Mouse (Mus musculus) kidney, embryonic 16.5 days (tissue): ENCODE data around the gene Olfr1357. TPM values are rescaled to one million over a fixed set of nuclear protein-coding genes. Genes with fewer than 3 reads are reported as not detected.

Experiments
- ATAC-seq: fragments of 200-750 bp; cut with Nextera tagmentation; 2 replicates; pipeline ENCODE4 v1.8.0; 2017; ENCODE audit warnings: moderate TSS enrichment; ENCODE audit not compliant: low FRiP score, low TSS enrichment
- H3K27ac ChIP-seq: fragments of 300-500 bp; sonication (generic); 2 replicates; pipeline ENCODE4 v1.5.1; 2014; ENCODE audit warnings: low read length
- H3K27me3 ChIP-seq: fragments of 300-500 bp; sonication (generic); 2 replicates; pipeline ENCODE4 v1.6.1; 2014; ENCODE audit warnings: low read length, control low read depth, mixed read lengths; ENCODE audit not compliant: insufficient read depth
- H3K36me3 ChIP-seq: fragments of 300-500 bp; sonication (generic); 2 replicates; pipeline ENCODE4 v1.6.1; 2014; ENCODE audit warnings: low read length, control low read depth, mixed read lengths; ENCODE audit not compliant: insufficient read depth
- H3K4me1 ChIP-seq: fragments of 300-500 bp; sonication (generic); 2 replicates; pipeline ENCODE4 v1.6.1; 2014; ENCODE audit warnings: low read length, control low read depth, mixed read lengths; ENCODE audit not compliant: insufficient read depth
- H3K4me2 ChIP-seq: fragments of 300-500 bp; sonication (generic); replicated peaks from 2 replicates; pipeline ENCODE4 v1.6.1; 2014; ENCODE audit warnings: low read depth, low read length
- H3K4me3 ChIP-seq: fragments of 300-500 bp; sonication (generic); 2 replicates; pipeline ENCODE4 v1.5.1; 2014; ENCODE audit warnings: mild to moderate bottlenecking, low read length
- H3K9ac ChIP-seq: fragments of 300-500 bp; sonication (generic); replicated peaks from 2 replicates; pipeline ENCODE4 v1.6.1; 2014; ENCODE audit warnings: low read length
- H3K9me3 ChIP-seq: fragments of 300-500 bp; sonication (generic); 2 replicates; pipeline ENCODE4 v1.6.1; 2016; ENCODE audit warnings: low read length, control low read depth
- WGBS: fragments of 180-500 bp; shearing (Covaris S2); extraction: QIAGEN DNeasy Blood & Tissue Kit; methylation state at CpG from one replicate; pipeline ENCODE4 v1.1.7; 2014; 5-methylcytosine and 5-hydroxymethylcytosine counted together
- polyA plus RNA-seq: library from polyadenylated mRNA; unstranded; fragments of >200 nt; fragmentation: Nextera tagmentation; extraction: Ambion mirVana; gene quantifications from 2 replicates; pipeline ENCODE4 v1.2.1, GENCODE M21; 2015

Gene Olfr1357
- polyA plus RNA-seq, 1 experiment from 2014 or later, result not detected

GRCm38 (mm10) chr10:78594157-78594556 is 23.7 kb downstream of the Olfr1357 start:
- Histone ChIP-seq H3K27ac (no peak overlapping the region), H3K4me3 (no peak overlapping the region), H3K27me3 (no peaks in the 10 kb centered on the region), H3K4me2 (no peak overlapping the region), H3K9me3 (no peaks in the 10 kb centered on the region), H3K36me3 (peaks cover 5% of the 10 kb centered on the region), H3K9ac (no peak overlapping the region), H3K4me1 (peaks cover 9% of the 10 kb centered on the region)
- WGBS, result 67% methylated on average over 6 of the region's 6 CpGs
- no peak for ATAC-seq

GRCm38 (mm10) chr10:78593736-78594135 is 24.1 kb downstream of the Olfr1357 start:
- H3K4me3 ChIP-seq, result no peak overlapping the region
- H3K4me2 ChIP-seq, result no peak overlapping the region
- H3K9me3 ChIP-seq, result no peaks in the 10 kb centered on the region
- H3K4me1 ChIP-seq, result peaks cover 9% of the 10 kb centered on the region
- ATAC-seq, result no peak
- no peak overlapping the region for H3K27ac ChIP-seq
- WGBS, result 80% methylated on average over 5 of the region's 5 CpGs
- H3K36me3 ChIP-seq, result peaks cover 9% of the 10 kb centered on the region
- H3K9ac ChIP-seq, result no peak overlapping the region
- H3K27me3 ChIP-seq, result no peaks in the 10 kb centered on the region

- 81% methylated on average over 4 of the region's 4 CpGs for WGBS
- Histone ChIP-seq H3K9ac (no peak overlapping the region), H3K36me3 (peaks cover 15% of the 10 kb centered on the region), H3K4me1 (peaks cover 9% of the 10 kb centered on the region), H3K4me2 (no peak overlapping the region), H3K27me3 (no peaks in the 10 kb centered on the region), H3K27ac (no peak overlapping the region), H3K9me3 (no peaks in the 10 kb centered on the region), H3K4me3 (no peak overlapping the region)
- ATAC-seq, result no peak
Observed at GRCm38 (mm10) chr10:78592856-78593379, 25.0 kb downstream of the Olfr1357 start.

GRCm38 (mm10) chr10:78591406-78592328 is 26.2 kb downstream of the Olfr1357 start, which contains the start of gene Syde1:
TSS of gene Syde1 (minus strand) at chr10:78591964.
- H3K4me3 ChIP-seq, result peak within 1 kb of the TSS; percentile 74
- H3K36me3 ChIP-seq, result peaks cover 26% of the 10 kb centered on the region
- peak within 1 kb of the TSS; percentile 64 for H3K4me2 ChIP-seq
- no peaks in the 10 kb centered on the region for H3K27me3 ChIP-seq
- H3K9me3 ChIP-seq, result no peaks in the 10 kb centered on the region
- H3K9ac ChIP-seq, result peak within 1 kb of the TSS; percentile 89
- peaks cover 9% of the 10 kb centered on the region for H3K4me1 ChIP-seq
- H3K27ac ChIP-seq, result peak within 1 kb of the TSS; percentile 85
- ATAC-seq, result peak; percentile 78
- 5% methylated on average over 37 of the region's 54 CpGs for WGBS

- H3K36me3 ChIP-seq, result peaks cover 35% of the 10 kb centered on the region
- no peak for ATAC-seq
- peak overlapping the region; percentile 64 for H3K4me2 ChIP-seq
- no peaks in the 10 kb centered on the region for H3K27me3 ChIP-seq
- peak overlapping the region; percentile 89 for H3K9ac ChIP-seq
- 24% methylated on average over 9 of the region's 9 CpGs for WGBS
- H3K4me1 ChIP-seq, result peaks cover 9% of the 10 kb centered on the region
- no peaks in the 10 kb centered on the region for H3K9me3 ChIP-seq
- H3K27ac ChIP-seq, result peak overlapping the region; percentile 85
- H3K4me3 ChIP-seq, result peak overlapping the region; percentile 74
Observed at GRCm38 (mm10) chr10:78590744-78591143, 27.1 kb downstream of the Olfr1357 start.

GRCm38 (mm10) chr10:78589901-78590300 is 28.0 kb downstream of the Olfr1357 start:
- H3K4me1 ChIP-seq, result peaks cover 9% of the 10 kb centered on the region
- H3K9ac ChIP-seq, result no peak overlapping the region; the same call in 1 of the 2 replicates
- H3K27me3 ChIP-seq, result no peaks in the 10 kb centered on the region
- H3K27ac ChIP-seq, result no peak overlapping the region
- ATAC-seq, result no peak
- peak overlapping the region; percentile 64 for H3K4me2 ChIP-seq
- peaks cover 43% of the 10 kb centered on the region for H3K36me3 ChIP-seq
- WGBS, result 97% methylated on average over 8 of the region's 8 CpGs
- no peaks in the 10 kb centered on the region for H3K9me3 ChIP-seq
- H3K4me3 ChIP-seq, result no peak overlapping the region; the same call in 1 of the 2 replicates

- H3K36me3 ChIP-seq, result peaks cover 49% of the 10 kb centered on the region
Observed at GRCm38 (mm10) chr10:78589291-78589690, 28.6 kb downstream of the Olfr1357 start.

GRCm38 (mm10) chr10:78586026-78586425 is 31.8 kb downstream of the Olfr1357 start:
- H3K36me3 ChIP-seq, result peaks cover 57% of the 10 kb centered on the region
- WGBS, result 97% methylated on average over 13 of the region's 13 CpGs
- no peak for ATAC-seq
- no peaks in the 10 kb centered on the region for H3K27me3 ChIP-seq
- H3K9ac ChIP-seq, result no peak overlapping the region
- no peaks in the 10 kb centered on the region for H3K9me3 ChIP-seq
- H3K4me1 ChIP-seq, result peaks cover 9% of the 10 kb centered on the region
- H3K4me3 ChIP-seq, result no peak overlapping the region
- no peak overlapping the region for H3K4me2 ChIP-seq
- no peak overlapping the region for H3K27ac ChIP-seq

More at GRCm38 (mm10) chr10:78589291-78589690, 28.6 kb downstream of the Olfr1357 start:
- Histone ChIP-seq H3K4me1 (peaks cover 9% of the 10 kb centered on the region), H3K4me3 (no peak overlapping the region), H3K9me3 (no peaks in the 10 kb centered on the region), H3K4me2 (no peak overlapping the region), H3K27me3 (no peaks in the 10 kb centered on the region), H3K9ac (no peak overlapping the region), H3K27ac (no peak overlapping the region)
- WGBS, result 95% methylated on average over 18 of the region's 18 CpGs
- ATAC-seq, result no peak

GRCm38 (mm10) chr10:78585606-78586005 is 32.3 kb downstream of the Olfr1357 start:
- ATAC-seq, result no peak
- H3K36me3 ChIP-seq, result peaks cover 57% of the 10 kb centered on the region
- no peak overlapping the region for H3K9ac ChIP-seq
- no peaks in the 10 kb centered on the region for H3K9me3 ChIP-seq
- H3K4me2 ChIP-seq, result no peak overlapping the region
- peaks cover 6% of the 10 kb centered on the region for H3K4me1 ChIP-seq
- H3K4me3 ChIP-seq, result no peak overlapping the region
- no peak overlapping the region for H3K27ac ChIP-seq
- WGBS, result 81% methylated on average over 22 of the region's 22 CpGs
- no peaks in the 10 kb centered on the region for H3K27me3 ChIP-seq

GRCm38 (mm10) chr10:78584996-78585395 is 32.9 kb downstream of the Olfr1357 start:
- Histone ChIP-seq H3K4me3 (no peak overlapping the region), H3K4me1 (no peaks in the 10 kb centered on the region; the same call in 1 of the 2 replicates), H3K4me2 (no peak overlapping the region), H3K36me3 (peaks cover 57% of the 10 kb centered on the region), H3K9me3 (no peaks in the 10 kb centered on the region), H3K27ac (no peak overlapping the region), H3K27me3 (no peaks in the 10 kb centered on the region), H3K9ac (no peak overlapping the region)
- no peak for ATAC-seq
- WGBS, result 92% methylated on average over 1 of the region's 1 CpGs
